Mouse (Mus musculus): ENCODE results near the gene Gm4070.
"Not testable (repeated sequence)": the region's sequence is repeated elsewhere in the genome, so short reads cannot be mapped to it uniquely, and the experiment has no call there.

GRCm38 (mm10) chr7:105945238-105945637, 8.5 kb downstream of the Gm4070 start:
- not testable (repeated sequence) for TF ChIP-seq POLR2A (IDR thresholded peaks at IDR 0.05; ENCODE audit: low read depth, low read length); CTCF (IDR thresholded peaks at IDR 0.05; ENCODE audit: extremely low read depth, insufficient read length, insufficient replicate concordance, low read depth, low read length)
